Mouse (Mus musculus): ENCODE data around the gene Gm10322. TPM values are rescaled to one million over a fixed set of nuclear protein-coding genes. Genes with fewer than 3 reads are reported as not detected.

The Gm10322 gene
- polyA plus RNA-seq (2012; rRNA removed): not detected in 2 replicates

DNA sequence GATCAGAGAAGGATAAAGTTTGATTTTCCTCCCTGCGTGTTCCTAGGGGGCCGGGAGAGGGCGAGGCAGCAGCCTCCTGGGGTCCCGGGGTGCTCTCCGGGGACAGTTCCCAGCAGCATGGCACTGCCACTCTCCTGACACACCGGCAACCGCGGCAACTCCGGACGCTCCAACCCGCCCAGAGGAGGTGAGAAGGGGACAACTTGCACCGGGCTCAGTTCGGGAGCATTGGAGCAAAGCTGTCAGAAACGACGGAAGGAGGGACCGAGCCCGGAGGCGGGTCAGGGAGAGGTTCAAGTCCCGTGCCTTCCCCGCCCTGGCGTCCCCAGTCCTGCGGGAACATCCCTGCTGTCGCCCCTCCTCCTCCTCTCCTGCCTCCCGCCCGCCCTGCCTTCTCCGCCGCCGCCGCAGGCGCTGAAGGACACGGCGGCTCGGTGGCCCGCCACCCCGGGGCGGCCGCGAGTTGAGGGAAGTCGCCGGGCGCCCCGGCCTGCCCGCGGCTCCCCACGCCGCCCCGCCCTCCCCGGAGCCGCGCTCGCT is at the start of gene Gm10322:
TSS of gene Gm10322 (plus strand) at position 83 of the 540 bp plus-strand sequence.

DNA sequence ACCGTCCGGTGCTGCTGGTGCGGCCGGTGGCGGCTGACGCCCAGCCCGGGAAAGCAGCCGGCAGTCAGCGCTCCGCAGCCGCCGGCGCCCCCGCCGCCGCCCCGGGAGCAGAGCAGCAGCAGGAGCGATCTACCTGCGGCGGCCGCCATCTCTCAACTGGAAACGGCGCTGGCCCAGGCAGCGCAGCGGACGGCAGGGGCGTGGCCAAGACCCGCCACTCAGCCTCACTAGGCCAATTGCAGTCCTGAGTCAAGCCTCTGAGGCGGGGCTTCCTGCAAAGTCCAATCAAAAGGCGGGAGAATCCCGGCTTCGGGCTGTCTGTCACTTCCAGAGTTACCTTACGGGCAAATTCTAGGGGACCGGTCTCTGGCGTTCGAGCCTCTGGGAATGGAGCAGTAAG is 659 bp downstream of the Gm10322 start, which contains the start of gene Mcu:
TSS of gene Mcu (minus strand) at position 171 of the 400 bp plus-strand sequence.

Other genes with a start within 250 kb of the Gm10322 start
- gene Gm10273, start 220.4 kb upstream of the Gm10322 start, polyA plus RNA-seq (2012; rRNA removed): 2.1 and 3.9 TPM in 2 replicates
- not detected in 2 replicates for gene Pla2g12b, start 212.4 kb upstream of the Gm10322 start, polyA plus RNA-seq (2012; rRNA removed)
- gene Oit3, start 174.3 kb upstream of the Gm10322 start, polyA plus RNA-seq (2012; rRNA removed): 1.6 and 1.8 TPM in 2 replicates
- gene Mcu, start 629 bp downstream of the Gm10322 start, polyA plus RNA-seq (2012; rRNA removed): 13.7 and 14.1 TPM in 2 replicates
- gene Micu1, start 86.4 kb downstream of the Gm10322 start, polyA plus RNA-seq (2012; rRNA removed): 40.8 and 72.0 TPM in 2 replicates

All from ovary, adult 2 months (tissue).